Mouse (Mus musculus): Measurements from ENCODE around the gene Gm15217. TPM values are rescaled to one million over a fixed set of nuclear protein-coding genes. Genes with fewer than 3 reads are reported as not detected.

Gm15217 gene
- polyA plus RNA-seq, 1 experiment from 2014 or later = not detected

DNA sequence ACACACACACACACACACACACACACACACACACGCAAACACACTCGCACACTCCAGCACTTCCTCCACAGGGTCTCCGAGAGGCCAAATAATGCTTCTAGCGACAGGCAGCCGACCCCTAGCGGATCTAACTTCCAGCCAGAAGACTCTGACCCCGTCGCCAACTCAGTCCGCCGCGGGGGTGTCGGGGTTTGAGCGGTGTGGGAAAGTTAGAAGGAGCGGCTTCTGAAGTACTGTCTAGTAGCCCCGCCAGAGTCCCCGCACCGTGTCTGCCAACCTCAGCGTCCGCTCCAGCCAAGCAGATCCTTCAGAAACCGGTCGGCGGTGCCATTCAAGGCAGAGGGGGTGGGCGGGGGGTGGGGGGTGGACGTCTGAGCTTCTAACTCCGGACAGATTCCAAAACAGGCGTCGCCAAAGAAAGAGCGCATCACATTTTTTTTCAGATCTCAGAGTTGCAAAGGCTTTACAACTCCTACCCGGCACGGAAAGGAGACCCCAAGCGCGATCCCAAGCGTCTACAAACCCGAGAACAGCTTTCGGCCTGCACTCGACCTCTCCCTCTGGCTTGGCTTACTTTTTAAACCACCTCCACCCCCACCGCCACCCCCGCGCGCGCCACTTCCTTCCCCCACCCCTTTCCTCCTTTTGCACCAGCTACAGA, 8.7 kb downstream of the Gm15217 start:
- WGBS = under 1% methylated on average over 41 of the region's 41 CpGs
- Histone ChIP-seq H3K9me3 (replicated peaks; ENCODE audit: control insufficient read depth, low read length) (no peaks in the 10 kb centered on the region), H3K9ac (replicated peaks; ENCODE audit: low read length) (peak overlapping the region; percentile 62), H3K27ac (replicated peaks; ENCODE audit: low read depth, low read length) (peak overlapping the region; percentile 84), H3K4me3 (ENCODE audit: low read depth, low read length) (peak overlapping the region; percentile 53), H3K4me2 (ENCODE audit: low read depth, low read length) (peak overlapping the region; percentile 84), H3K27me3 (ENCODE audit: control insufficient read depth, insufficient read depth, low read length) (peaks cover 11% of the 10 kb centered on the region), H3K4me1 (ENCODE audit: control insufficient read depth, insufficient read depth, low read length) (no peaks in the 10 kb centered on the region), H3K36me3 (replicated peaks; ENCODE audit: control insufficient read depth, insufficient read depth, low read depth, low read length) (no peaks in the 10 kb centered on the region)
- 0 out of 2 replicates have a peak, but pooled peaks have one; percentile 4 for ATAC-seq (replicated peaks; ENCODE audit: insufficient number of reproducible peaks, low FRiP score, low TSS enrichment, low read depth)
- peak; percentile 64 for DNase-seq (ENCODE audit: low spot score)

DNA sequence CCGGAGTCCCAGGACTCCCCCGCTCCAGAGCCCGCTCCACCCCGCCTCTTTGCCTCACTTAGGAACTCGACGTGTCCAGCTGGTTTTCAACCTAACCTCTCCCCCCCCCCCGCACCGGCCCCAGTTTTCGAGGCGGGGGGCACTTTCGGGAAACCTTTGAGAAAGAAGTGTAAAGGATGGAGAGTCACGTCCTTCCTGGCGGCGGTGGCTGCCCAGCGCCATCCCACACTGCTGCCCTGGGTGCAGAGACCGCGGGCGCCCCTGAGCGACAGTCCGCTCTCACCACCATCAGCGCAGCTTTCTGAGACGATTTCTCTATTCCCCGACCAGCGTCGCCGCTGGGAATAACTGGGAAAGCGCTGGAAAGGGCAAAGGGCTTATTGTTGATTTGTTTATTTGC, 9.4 kb downstream of the Gm15217 start:
- H3K27me3 ChIP-seq (ENCODE audit: control insufficient read depth, insufficient read depth, low read length) = peaks cover 11% of the 10 kb centered on the region
- peak overlapping the region; percentile 84; the same call in 1 of the 2 replicates for H3K27ac ChIP-seq (replicated peaks; ENCODE audit: low read depth, low read length)
- peak overlapping the region; percentile 62 for H3K9ac ChIP-seq (replicated peaks; ENCODE audit: low read length)
- DNase-seq (ENCODE audit: low spot score) = peak; percentile 66
- peak overlapping the region; percentile 53 for H3K4me3 ChIP-seq (ENCODE audit: low read depth, low read length)
- no peaks in the 10 kb centered on the region for H3K36me3 ChIP-seq (replicated peaks; ENCODE audit: control insufficient read depth, insufficient read depth, low read depth, low read length)
- peak overlapping the region; percentile 84 for H3K4me2 ChIP-seq (ENCODE audit: low read depth, low read length)
- no peak for ATAC-seq (replicated peaks; ENCODE audit: insufficient number of reproducible peaks, low FRiP score, low TSS enrichment, low read depth)
- H3K4me1 ChIP-seq (ENCODE audit: control insufficient read depth, insufficient read depth, low read length) = no peaks in the 10 kb centered on the region
- H3K9me3 ChIP-seq (replicated peaks; ENCODE audit: control insufficient read depth, low read length) = no peaks in the 10 kb centered on the region
- WGBS = 0% methylated on average over 27 of the region's 27 CpGs

DNA sequence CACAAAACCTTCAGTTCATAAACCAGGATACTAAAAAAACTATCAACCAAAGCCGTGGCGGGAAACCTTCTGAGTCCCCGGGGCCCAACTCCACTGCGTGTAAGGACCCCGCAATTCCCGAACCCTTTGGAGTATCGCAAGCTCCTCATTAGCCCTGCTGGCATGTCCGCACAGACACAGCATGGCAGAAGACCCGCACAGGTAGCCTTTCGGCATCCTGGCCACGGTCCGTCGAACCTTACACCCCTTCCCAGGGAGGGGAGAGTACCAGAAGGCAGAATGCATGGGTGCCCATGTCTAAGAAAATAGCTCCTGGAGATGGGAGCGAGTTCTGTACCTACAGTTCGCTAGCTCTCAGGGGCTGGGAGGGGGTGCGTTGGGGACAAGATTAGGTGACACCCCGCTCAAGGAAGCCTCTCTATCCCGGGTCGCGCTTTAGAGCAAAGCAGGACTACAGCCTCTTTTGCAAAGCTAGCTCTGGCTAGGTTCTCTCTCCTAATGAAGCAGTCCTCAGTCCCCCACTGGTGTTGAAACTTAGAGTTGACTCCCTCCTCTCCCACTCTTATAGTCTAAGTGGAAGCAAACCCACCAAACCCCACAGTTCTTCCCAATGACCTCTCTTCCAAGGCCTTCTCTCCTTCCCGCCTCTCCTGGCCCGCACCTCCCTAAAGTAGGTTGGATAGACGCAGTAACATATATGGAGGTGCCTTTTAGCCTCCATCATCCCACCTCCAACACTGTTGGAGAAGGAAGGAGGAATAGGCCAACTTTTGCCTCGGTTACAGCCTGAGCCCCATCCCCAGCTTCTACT, 10.4 kb downstream of the Gm15217 start:
- no peaks in the 10 kb centered on the region for H3K4me1 ChIP-seq (ENCODE audit: control insufficient read depth, insufficient read depth, low read length)
- ATAC-seq (replicated peaks; ENCODE audit: insufficient number of reproducible peaks, low FRiP score, low TSS enrichment, low read depth) (no peak), DNase-seq (ENCODE audit: low spot score) (no peak)
- 3% methylated on average over 24 of the region's 24 CpGs for WGBS
- peak overlapping the region; percentile 28 for H3K4me2 ChIP-seq (ENCODE audit: low read depth, low read length)
- H3K9ac ChIP-seq (replicated peaks; ENCODE audit: low read length) = peak overlapping the region; percentile 46
- H3K9me3 ChIP-seq (replicated peaks; ENCODE audit: control insufficient read depth, low read length) = no peaks in the 10 kb centered on the region
- peaks cover 11% of the 10 kb centered on the region for H3K27me3 ChIP-seq (ENCODE audit: control insufficient read depth, insufficient read depth, low read length)
- H3K4me3 ChIP-seq (ENCODE audit: low read depth, low read length) = peak overlapping the region; percentile 53
- no peaks in the 10 kb centered on the region for H3K36me3 ChIP-seq (replicated peaks; ENCODE audit: control insufficient read depth, insufficient read depth, low read depth, low read length)
- no peak overlapping the region for H3K27ac ChIP-seq (replicated peaks; ENCODE audit: low read depth, low read length)

DNA sequence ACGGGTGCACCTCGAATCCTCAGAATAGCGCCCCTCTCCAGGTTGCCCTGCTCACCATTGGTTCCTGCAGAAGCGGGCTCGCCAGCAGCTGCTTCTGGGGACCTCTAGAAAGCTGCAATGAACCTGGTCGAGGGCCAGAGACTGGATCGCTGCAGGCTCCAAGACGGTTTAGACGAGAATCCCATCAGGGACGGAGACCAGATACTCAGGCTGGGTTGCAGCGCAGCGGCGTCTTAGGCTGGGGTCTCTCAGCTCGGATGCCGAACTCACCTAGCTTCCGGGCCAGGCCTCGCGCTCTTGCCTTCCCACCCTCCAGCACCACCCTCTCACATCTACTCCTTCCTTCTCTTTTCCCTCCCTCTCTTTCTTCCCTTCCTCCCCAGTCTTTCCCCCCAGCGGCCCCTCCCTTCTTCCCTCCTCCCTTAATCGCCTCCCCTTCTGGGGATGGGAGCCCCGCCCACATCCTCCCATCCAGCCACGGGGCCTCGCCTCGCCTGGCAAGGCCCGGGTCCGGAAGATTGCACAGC, 11.1 kb downstream of the Gm15217 start, which contains the start of gene Bmp4:
Gene Bmp4, minus strand, starts transcription at position 421 of the 527 bp plus-strand sequence.
- no peaks in the 10 kb centered on the region for H3K4me1 ChIP-seq (ENCODE audit: control insufficient read depth, insufficient read depth, low read length)
- no peak within 1 kb of the TSS for H3K27ac ChIP-seq (replicated peaks; ENCODE audit: low read depth, low read length)
- H3K4me3 ChIP-seq (ENCODE audit: low read depth, low read length) = peak within 1 kb of the TSS; percentile 53
- peak within 1 kb of the TSS; percentile 46 for H3K9ac ChIP-seq (replicated peaks; ENCODE audit: low read length)
- H3K27me3 ChIP-seq (ENCODE audit: control insufficient read depth, insufficient read depth, low read length) = peaks cover 11% of the 10 kb centered on the region
- H3K36me3 ChIP-seq (replicated peaks; ENCODE audit: control insufficient read depth, insufficient read depth, low read depth, low read length) = no peaks in the 10 kb centered on the region
- DNase-seq (ENCODE audit: low spot score) (peak; percentile 75), ATAC-seq (replicated peaks; ENCODE audit: insufficient number of reproducible peaks, low FRiP score, low TSS enrichment, low read depth) (no peak; the same call in 1 of the 2 replicates)
- peak within 1 kb of the TSS; percentile 28 for H3K4me2 ChIP-seq (ENCODE audit: low read depth, low read length)
- under 1% methylated on average over 26 of the region's 26 CpGs for WGBS
- no peaks in the 10 kb centered on the region for H3K9me3 ChIP-seq (replicated peaks; ENCODE audit: control insufficient read depth, low read length)

DNA sequence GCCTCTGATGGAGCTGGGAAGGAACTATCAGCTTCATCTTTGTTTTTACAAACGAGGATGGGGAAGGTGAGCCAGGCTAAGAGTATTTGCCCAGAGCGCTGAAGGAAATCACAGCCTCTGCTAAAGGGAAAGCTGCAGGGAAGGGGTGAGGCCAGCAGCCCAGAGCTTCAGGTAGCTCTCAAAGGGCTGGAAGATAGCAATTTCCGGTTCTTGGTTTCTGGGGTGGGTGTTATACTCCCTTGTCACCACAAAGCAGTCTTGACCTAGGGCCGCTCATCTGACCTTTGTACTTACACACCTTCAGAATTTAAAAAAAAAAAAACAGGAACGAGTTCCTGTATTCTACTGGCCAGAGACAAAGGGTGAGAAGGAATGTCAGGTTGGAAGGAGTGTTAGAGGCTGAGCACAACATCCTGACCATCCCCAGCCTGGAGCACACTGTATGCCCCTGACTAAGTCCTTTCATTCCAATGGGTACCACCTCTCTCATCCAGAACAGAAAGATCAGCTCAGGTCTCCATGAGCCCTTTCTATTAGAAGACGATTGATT, 12.5 kb downstream of the Gm15217 start:
- no peak overlapping the region for H3K27ac ChIP-seq (replicated peaks; ENCODE audit: low read depth, low read length)
- H3K27me3 ChIP-seq (ENCODE audit: control insufficient read depth, insufficient read depth, low read length) = peaks cover 11% of the 10 kb centered on the region
- no peak for ATAC-seq (replicated peaks; ENCODE audit: insufficient number of reproducible peaks, low FRiP score, low TSS enrichment, low read depth)
- H3K9me3 ChIP-seq (replicated peaks; ENCODE audit: control insufficient read depth, low read length) = no peaks in the 10 kb centered on the region
- H3K36me3 ChIP-seq (replicated peaks; ENCODE audit: control insufficient read depth, insufficient read depth, low read depth, low read length) = no peaks in the 10 kb centered on the region
- no peak for DNase-seq (ENCODE audit: low spot score)
- no peak overlapping the region for H3K9ac ChIP-seq (replicated peaks; ENCODE audit: low read length)
- 39% methylated on average over 6 of the region's 6 CpGs for WGBS
- H3K4me3 ChIP-seq (ENCODE audit: low read depth, low read length) = no peak overlapping the region
- no peaks in the 10 kb centered on the region for H3K4me1 ChIP-seq (ENCODE audit: control insufficient read depth, insufficient read depth, low read length)
- no peak overlapping the region for H3K4me2 ChIP-seq (ENCODE audit: low read depth, low read length)

DNA sequence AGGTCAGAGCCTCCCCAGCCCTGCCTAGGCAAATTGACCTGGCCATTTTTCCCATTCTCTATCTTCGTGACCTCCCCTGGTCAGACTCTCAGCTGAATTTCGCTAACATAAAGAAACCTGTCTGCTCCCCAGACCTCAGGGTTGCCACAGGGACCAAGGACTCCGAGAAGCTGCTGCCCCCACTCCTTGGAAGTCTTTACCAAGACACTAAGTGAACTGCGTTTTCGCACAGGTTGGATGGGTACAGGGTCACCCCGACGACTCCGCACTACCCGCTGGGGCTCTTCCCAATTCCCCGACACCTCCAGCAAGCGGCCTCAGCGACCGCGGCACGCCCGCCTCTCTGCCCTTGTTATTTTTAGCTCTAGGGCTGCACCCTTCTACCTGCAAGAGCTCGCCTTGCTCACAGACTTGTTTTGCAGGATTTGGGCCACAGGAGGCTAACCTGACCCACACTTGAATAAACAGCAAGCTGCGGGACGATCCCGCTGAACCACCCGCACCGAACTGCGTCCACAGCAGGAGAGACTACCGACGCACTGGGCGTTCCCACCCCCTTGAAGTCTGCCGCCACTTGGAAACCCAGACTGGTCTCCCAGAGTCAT, 19.0 kb downstream of the Gm15217 start:
- no peak overlapping the region for H3K9ac ChIP-seq (replicated peaks; ENCODE audit: low read length)
- H3K4me1 ChIP-seq (ENCODE audit: control insufficient read depth, insufficient read depth, low read length) = 0 out of 2 replicates have a peak, but pooled peaks cover 3% of the 10 kb centered on the region
- H3K36me3 ChIP-seq (replicated peaks; ENCODE audit: control insufficient read depth, insufficient read depth, low read depth, low read length) = no peaks in the 10 kb centered on the region
- DNase-seq (ENCODE audit: low spot score) = peak; percentile 54
- H3K27ac ChIP-seq (replicated peaks; ENCODE audit: low read depth, low read length) = no peak overlapping the region
- H3K9me3 ChIP-seq (replicated peaks; ENCODE audit: control insufficient read depth, low read length) = no peaks in the 10 kb centered on the region
- peaks cover 20% of the 10 kb centered on the region for H3K27me3 ChIP-seq (ENCODE audit: control insufficient read depth, insufficient read depth, low read length)
- WGBS = 1% methylated on average over 27 of the region's 27 CpGs
- peak overlapping the region; percentile 27 for H3K4me3 ChIP-seq (ENCODE audit: low read depth, low read length)
- no peak for ATAC-seq (replicated peaks; ENCODE audit: insufficient number of reproducible peaks, low FRiP score, low TSS enrichment, low read depth)
- H3K4me2 ChIP-seq (ENCODE audit: low read depth, low read length) = peak overlapping the region; percentile 42

DNA sequence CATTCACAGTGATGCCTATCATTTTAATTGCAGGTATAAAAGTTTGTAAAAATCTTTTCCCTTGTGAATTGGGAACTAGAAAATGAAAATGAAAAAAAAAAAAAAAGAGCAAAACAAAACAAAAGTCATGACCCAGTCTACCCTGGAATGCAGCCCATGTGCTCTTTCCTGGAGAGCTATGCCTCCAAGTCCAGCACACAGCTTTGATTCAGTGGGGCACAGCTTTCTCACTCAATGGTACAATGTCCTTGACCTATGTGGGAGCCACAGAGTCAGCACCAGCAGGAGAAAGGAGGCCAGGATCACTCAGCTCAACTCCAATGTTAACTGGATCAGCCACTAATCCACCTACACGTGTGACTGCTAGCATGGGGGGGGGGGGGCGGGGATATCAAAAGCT, 20.7 kb downstream of the Gm15217 start:
- H3K27ac ChIP-seq (replicated peaks; ENCODE audit: low read depth, low read length) = no peak overlapping the region
- DNase-seq (ENCODE audit: low spot score) = no peak
- no peaks in the 10 kb centered on the region for H3K36me3 ChIP-seq (replicated peaks; ENCODE audit: control insufficient read depth, insufficient read depth, low read depth, low read length)
- no peak overlapping the region for H3K4me3 ChIP-seq (ENCODE audit: low read depth, low read length)
- H3K4me2 ChIP-seq (ENCODE audit: low read depth, low read length) = no peak overlapping the region
- WGBS = 57% methylated on average over 2 of the region's 2 CpGs
- no peak for ATAC-seq (replicated peaks; ENCODE audit: insufficient number of reproducible peaks, low FRiP score, low TSS enrichment, low read depth)
- H3K9me3 ChIP-seq (replicated peaks; ENCODE audit: control insufficient read depth, low read length) = no peaks in the 10 kb centered on the region
- 0 out of 2 replicates have a peak, but pooled peaks cover 3% of the 10 kb centered on the region for H3K4me1 ChIP-seq (ENCODE audit: control insufficient read depth, insufficient read depth, low read length)
- peaks cover 20% of the 10 kb centered on the region for H3K27me3 ChIP-seq (ENCODE audit: control insufficient read depth, insufficient read depth, low read length)
- H3K9ac ChIP-seq (replicated peaks; ENCODE audit: low read length) = no peak overlapping the region
